Comparison of ENCODE assay signal across 9 mouse cellular contexts in the genomic region with DNA sequence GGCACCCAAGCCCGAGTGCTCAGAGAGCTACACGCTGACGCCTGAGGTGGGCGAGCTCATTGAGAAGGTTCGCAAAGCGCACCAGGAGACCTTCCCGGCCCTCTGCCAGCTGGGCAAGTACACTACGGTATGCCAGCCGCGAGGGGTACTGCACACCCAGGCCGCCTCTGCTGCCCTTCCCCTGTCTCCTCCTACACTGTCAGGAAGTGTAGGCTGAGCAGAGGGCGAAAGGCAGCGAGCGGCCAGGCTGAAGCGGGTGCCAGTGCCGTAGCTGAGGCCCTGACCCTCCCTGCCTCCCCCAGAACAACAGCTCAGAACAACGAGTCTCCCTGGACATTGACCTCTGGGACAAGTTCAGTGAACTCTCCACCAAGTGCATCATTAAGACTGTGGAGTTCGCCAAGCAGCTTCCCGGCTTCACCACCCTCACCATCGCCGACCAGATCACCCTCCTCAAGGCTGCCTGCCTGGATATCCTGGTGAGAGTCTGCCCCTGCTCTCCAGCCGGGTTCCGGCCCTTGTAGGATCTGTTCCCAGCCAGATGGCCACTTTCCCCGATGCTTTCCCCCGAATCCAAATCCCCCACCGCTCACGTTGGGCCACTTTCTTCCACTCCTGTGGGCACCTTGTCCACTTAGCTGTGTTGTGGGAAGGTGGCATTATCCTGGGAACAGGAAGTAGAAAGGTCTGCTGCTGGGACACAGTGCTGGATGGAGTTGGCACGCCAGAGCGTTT. TPM values are rescaled to one million over a fixed set of nuclear protein-coding genes. Genes with fewer than 3 reads are reported as not detected.
DNase-seq lines count a peak whose midpoint lies in the region; ATAC-seq and TF ChIP-seq lines count a peak whose summit lies in the region.
"Had no signal": no experiment of that assay in that cellular context is flagged by ENCODE, and none has a peak within 500 bp of the region (broad histone marks: within the 10 kb centered on the region; RNA-seq: fewer than 3 reads in every experiment).

No protein-coding gene starts in this region.

- no peak for TF ChIP-seq CTCF in layer of hippocampus, adult 2 months (conservative IDR thresholded peaks at IDR 0.05)

- no peaks in the 10 kb centered on the region for H3K9me3 ChIP-seq in hindbrain, embryonic 13.5 days
- no peaks in the 10 kb centered on the region for H3K9me3 ChIP-seq in midbrain, embryonic 16.5 days (replicated peaks; ENCODE audit: control insufficient read depth, low read length, poor library complexity, severe bottlenecking)

- no peak for ATAC-seq in hindbrain, embryonic 13.5 days (ENCODE audit: low FRiP score)
- no peak for ATAC-seq in midbrain, embryonic 16.5 days
- no peak for ATAC-seq in granulocyte monocyte progenitor cell, adult 5-6 weeks (replicated peaks; ENCODE audit: poor library complexity, severe bottlenecking)
- no peak for ATAC-seq in megakaryocyte-erythroid progenitor cell, adult 5-6 weeks (replicated peaks; ENCODE audit: low FRiP score, low TSS enrichment, poor library complexity, severe bottlenecking)

- peak overlapping the region; percentile 99 for H3K4me2 ChIP-seq in hindbrain, embryonic 13.5 days
- H3K4me2 ChIP-seq in midbrain, embryonic 16.5 days (ENCODE audit: low read length) = no peak overlapping the region

- no peak overlapping the region for H3K4me3 ChIP-seq in layer of hippocampus, adult 2 months
- no peak overlapping the region; the same call in 1 of the 2 replicates for H3K4me3 ChIP-seq in hindbrain, embryonic 13.5 days
- no peak overlapping the region for H3K4me3 ChIP-seq in midbrain, embryonic 16.5 days (ENCODE audit: low read depth, low read length)
- H3K4me3 ChIP-seq: megakaryocyte, embryonic 14.5 days had no signal

- peak overlapping the region; percentile 69 for H3K9ac ChIP-seq in hindbrain, embryonic 13.5 days
- H3K9ac ChIP-seq in midbrain, embryonic 16.5 days (ENCODE audit: low read depth, low read length) = no peak overlapping the region

- H3K27ac ChIP-seq in layer of hippocampus, adult 2 months = peak overlapping the region; percentile 40; the same call in 1 of the 2 replicates
- H3K27ac ChIP-seq in hindbrain, embryonic 13.5 days = peak overlapping the region; percentile 95
- peak overlapping the region; percentile 76; the same call in 1 of the 2 replicates for H3K27ac ChIP-seq in midbrain, embryonic 16.5 days (ENCODE audit: low read length)

- DNase-seq in layer of hippocampus, adult 2 months (ENCODE audit: low spot score in 2 of 2) = no peak
- no peak for DNase-seq in layer of hippocampus, postnatal 14 days (ENCODE audit: low spot score in 2 of 2)
- peak; percentile 30 to 55 for DNase-seq in cerebellum, postnatal 14 days
- DNase-seq in heart, adult 18-20 months = no peak

- 41% methylated on average over 29 of the region's 29 CpGs for WGBS in hindbrain, embryonic 13.5 days
- WGBS in midbrain, embryonic 16.5 days = 52% methylated on average over 29 of the region's 29 CpGs

- peaks cover 38% of the 10 kb centered on the region for H3K36me3 ChIP-seq in hindbrain, embryonic 13.5 days
- peaks cover 3% of the 10 kb centered on the region; the same call in 1 of the 2 replicates for H3K36me3 ChIP-seq in midbrain, embryonic 16.5 days (ENCODE audit: control insufficient read depth, insufficient read depth, low read length)

- no peaks in the 10 kb centered on the region for H3K27me3 ChIP-seq in hindbrain, embryonic 13.5 days
- no peaks in the 10 kb centered on the region for H3K27me3 ChIP-seq in midbrain, embryonic 16.5 days (ENCODE audit: control insufficient read depth, insufficient read depth, low read depth, low read length)

- H3K4me1 ChIP-seq in hindbrain, embryonic 13.5 days (replicated peaks) = peaks cover 74% of the 10 kb centered on the region
- H3K4me1 ChIP-seq in midbrain, embryonic 16.5 days (ENCODE audit: control insufficient read depth, insufficient read depth, low read length) = peaks cover 62% of the 10 kb centered on the region

RNA-seq across cellular contexts. Expression of gene Gjd3, which starts 12.5 kb away (rescaled TPM):
- total RNA-seq in layer of hippocampus, adult 2 months (2021) = 1 to 10 TPM; 1.3 to 2.0 TPM
- total RNA-seq in layer of hippocampus, postnatal 14 days (2021) = 1 to 10 TPM; 2.2 TPM
- polyA plus RNA-seq in hindbrain, embryonic 13.5 days (2015; fragmentation: Nextera tagmentation; extraction: Ambion mirVana) = 1.5 and 1.6 TPM in 2 replicates
- polyA plus RNA-seq in midbrain, embryonic 16.5 days (2015; fragmentation: Nextera tagmentation; extraction: Ambion mirVana) = 1.0 and 1.9 TPM in 2 replicates
- not detected in 2 replicates for total RNA-seq in granulocyte monocyte progenitor cell, adult 5-6 weeks (2014; fragmentation: Nextera tagmentation)
- 1.8 TPM in 1 of 2 replicates, not detected in the other for total RNA-seq in granulocyte monocyte progenitor cell, adult 5-6 weeks (2017)
- total RNA-seq in megakaryocyte-erythroid progenitor cell, adult 5-6 weeks (2014; fragmentation: Nextera tagmentation) = not detected in 2 replicates
- not detected in 2 replicates for total RNA-seq in megakaryocyte-erythroid progenitor cell, adult 5-6 weeks (2017)
- under 1 TPM; 0.36 to 0.45 TPM for total RNA-seq in heart, adult 18-20 months (2021)

RNA-seq across cellular contexts. Expression of gene Rara, which starts 42.7 kb away (rescaled TPM):
- total RNA-seq in layer of hippocampus, adult 2 months (2021) = 10 to 100 TPM; 15.4 to 19.0 TPM
- total RNA-seq in layer of hippocampus, postnatal 14 days (2021) = 10 to 100 TPM; 20.2 to 20.3 TPM
- polyA plus RNA-seq in hindbrain, embryonic 13.5 days (2015; fragmentation: Nextera tagmentation; extraction: Ambion mirVana) = 17.1 and 20.3 TPM in 2 replicates
- 9.5 and 9.6 TPM in 2 replicates for polyA plus RNA-seq in midbrain, embryonic 16.5 days (2015; fragmentation: Nextera tagmentation; extraction: Ambion mirVana)
- total RNA-seq in granulocyte monocyte progenitor cell, adult 5-6 weeks (2014; fragmentation: Nextera tagmentation) = 3.8 and 8.8 TPM in 2 replicates
- total RNA-seq in granulocyte monocyte progenitor cell, adult 5-6 weeks (2017) = 1.9 and 3.1 TPM in 2 replicates
- 7.8 and 15.9 TPM in 2 replicates for total RNA-seq in megakaryocyte-erythroid progenitor cell, adult 5-6 weeks (2014; fragmentation: Nextera tagmentation)
- 2.2 and 3.0 TPM in 2 replicates for total RNA-seq in megakaryocyte-erythroid progenitor cell, adult 5-6 weeks (2017)
- total RNA-seq in heart, adult 18-20 months (2021) = 10 to 100 TPM in 1 of 2 experiments, 1 to 10 TPM in 1; 8.7 to 10.1 TPM

RNA-seq across cellular contexts. Expression of gene Top2a, which starts 53.6 kb away (rescaled TPM):
- 1 to 10 TPM; 1.7 to 3.0 TPM for total RNA-seq in layer of hippocampus, adult 2 months (2021)
- 1 to 10 TPM; 8.1 to 9.8 TPM for total RNA-seq in layer of hippocampus, postnatal 14 days (2021)
- polyA plus RNA-seq in hindbrain, embryonic 13.5 days (2015; fragmentation: Nextera tagmentation; extraction: Ambion mirVana) = 55.7 and 62.2 TPM in 2 replicates
- 20.4 and 29.1 TPM in 2 replicates for polyA plus RNA-seq in midbrain, embryonic 16.5 days (2015; fragmentation: Nextera tagmentation; extraction: Ambion mirVana)
- total RNA-seq in granulocyte monocyte progenitor cell, adult 5-6 weeks (2014; fragmentation: Nextera tagmentation) = 216 and 220 TPM in 2 replicates
- 674 and 681 TPM in 2 replicates for total RNA-seq in granulocyte monocyte progenitor cell, adult 5-6 weeks (2017)
- 363 and 371 TPM in 2 replicates for total RNA-seq in megakaryocyte-erythroid progenitor cell, adult 5-6 weeks (2014; fragmentation: Nextera tagmentation)
- total RNA-seq in megakaryocyte-erythroid progenitor cell, adult 5-6 weeks (2017) = 444 and 492 TPM in 2 replicates
- total RNA-seq in heart, adult 18-20 months (2021) = 1 to 10 TPM; 1.5 to 1.8 TPM

Comparison
In these comparisons a context has a peak if more than half of its experiments do, and no peak if none do; other contexts are left out.
1. DNase-seq: peak in cerebellum, postnatal 14 days (2 of 2); none in layer of hippocampus, adult 2 months (0 of 2), layer of hippocampus, postnatal 14 days (0 of 2) and heart, adult 18-20 months (0 of 2).
2. H3K27ac ChIP-seq: peak in every context shown above with its lines; median percentile 95 in hindbrain, embryonic 13.5 days; 76 in midbrain, embryonic 16.5 days; 40 in layer of hippocampus, adult 2 months.
3. RNA of gene Top2a, which starts 53.6 kb away (total RNA-seq): 216 to 681 TPM in granulocyte monocyte progenitor cell, adult 5-6 weeks and 363 to 492 TPM in megakaryocyte-erythroid progenitor cell, adult 5-6 weeks; 8.1 to 9.8 TPM in layer of hippocampus, postnatal 14 days, 1.7 to 3.0 TPM in layer of hippocampus, adult 2 months and 1.5 to 1.8 TPM in heart, adult 18-20 months; every median in the first group is over 10 times any median in the second.